Mouse (Mus musculus) liver, postnatal 0 days (tissue): Measurements from ENCODE around the gene Zfp3. TPM values are rescaled to one million over a fixed set of nuclear protein-coding genes. Genes with fewer than 3 reads are reported as not detected.

Experiments used
- ATAC-seq: fragments of 200-750 bp; cut with Nextera tagmentation; 2 replicates; pipeline ENCODE4 v1.8.0; 2017; ENCODE audit warnings: mild to moderate bottlenecking, moderate library complexity
- DNase-seq: peaks from one replicate; pipeline ENCODE4 v3.0.0-alpha.2; 2016
- H3K27ac ChIP-seq: fragments of 300-500 bp; sonication (generic); 2 replicates; pipeline ENCODE4 v1.5.1; 2014; ENCODE audit warnings: antibody characterized with exemption, moderate library complexity, mild to moderate bottlenecking, low read depth
- H3K27me3 ChIP-seq: fragments of 300-500 bp; sonication (generic); 2 replicates; pipeline ENCODE4 v1.6.1; 2014; ENCODE audit warnings: low read length, control low read depth, mixed read lengths; ENCODE audit not compliant: insufficient read depth
- H3K36me3 ChIP-seq: fragments of 300-500 bp; sonication (generic); replicated peaks from 2 replicates; pipeline ENCODE4 v1.6.1; 2014; ENCODE audit warnings: mild to moderate bottlenecking, control low read depth, low read length, moderate library complexity, mixed read lengths; ENCODE audit not compliant: insufficient read depth
- H3K4me1 ChIP-seq: fragments of 300-500 bp; sonication (generic); 2 replicates; pipeline ENCODE4 v1.6.1; 2014; ENCODE audit warnings: antibody characterized with exemption, mild to moderate bottlenecking, control low read depth; ENCODE audit not compliant: insufficient read depth
- H3K4me2 ChIP-seq: fragments of 300-500 bp; sonication (generic); 2 replicates; pipeline ENCODE4 v1.6.1; 2014; ENCODE audit warnings: low read depth, mild to moderate bottlenecking, low read length, moderate library complexity, mixed read lengths
- H3K4me3 ChIP-seq: fragments of 300-500 bp; sonication (generic); 2 replicates; pipeline ENCODE4 v1.5.1; 2014; ENCODE audit warnings: low read depth, low read length
- H3K9ac ChIP-seq: fragments of 300-500 bp; sonication (generic); replicated peaks from 2 replicates; pipeline ENCODE4 v1.6.1; 2014; ENCODE audit warnings: mild to moderate bottlenecking, moderate library complexity
- H3K9me3 ChIP-seq: fragments of 300-500 bp; sonication (generic); 2 replicates; pipeline ENCODE4 v1.6.1; 2016; ENCODE audit warnings: mild to moderate bottlenecking, control low read depth, low read length, mixed read lengths
- CTCF ChIP-seq: sonication (generic); IDR thresholded peaks from 2 replicates; pipeline ENCODE4 v1.5.1; 2016; ENCODE audit warnings: antibody characterized with exemption, low read depth
- EP300 ChIP-seq: IDR thresholded peaks from 2 replicates; pipeline ENCODE4 v1.6.1; 2016; ENCODE audit warnings: antibody characterized with exemption, low read depth, mild to moderate bottlenecking
- WGBS: fragments of 180-500 bp; shearing (Covaris S2); extraction: QIAGEN DNeasy Blood & Tissue Kit; methylation state at CpG from one replicate; pipeline ENCODE4 v1.1.7; 2014; ENCODE audit not compliant: insufficient replicate concordance; 5-methylcytosine and 5-hydroxymethylcytosine counted together
- polyA plus RNA-seq: library from polyadenylated mRNA; unstranded; fragments of >200 nt; fragmentation: Nextera tagmentation; extraction: Ambion mirVana; gene quantifications from 2 replicates; pipeline ENCODE4 v1.2.1, GENCODE M21; 2015

Zfp3 gene
- 1.9 and 2.0 TPM in 2 replicates for polyA plus RNA-seq

DNA sequence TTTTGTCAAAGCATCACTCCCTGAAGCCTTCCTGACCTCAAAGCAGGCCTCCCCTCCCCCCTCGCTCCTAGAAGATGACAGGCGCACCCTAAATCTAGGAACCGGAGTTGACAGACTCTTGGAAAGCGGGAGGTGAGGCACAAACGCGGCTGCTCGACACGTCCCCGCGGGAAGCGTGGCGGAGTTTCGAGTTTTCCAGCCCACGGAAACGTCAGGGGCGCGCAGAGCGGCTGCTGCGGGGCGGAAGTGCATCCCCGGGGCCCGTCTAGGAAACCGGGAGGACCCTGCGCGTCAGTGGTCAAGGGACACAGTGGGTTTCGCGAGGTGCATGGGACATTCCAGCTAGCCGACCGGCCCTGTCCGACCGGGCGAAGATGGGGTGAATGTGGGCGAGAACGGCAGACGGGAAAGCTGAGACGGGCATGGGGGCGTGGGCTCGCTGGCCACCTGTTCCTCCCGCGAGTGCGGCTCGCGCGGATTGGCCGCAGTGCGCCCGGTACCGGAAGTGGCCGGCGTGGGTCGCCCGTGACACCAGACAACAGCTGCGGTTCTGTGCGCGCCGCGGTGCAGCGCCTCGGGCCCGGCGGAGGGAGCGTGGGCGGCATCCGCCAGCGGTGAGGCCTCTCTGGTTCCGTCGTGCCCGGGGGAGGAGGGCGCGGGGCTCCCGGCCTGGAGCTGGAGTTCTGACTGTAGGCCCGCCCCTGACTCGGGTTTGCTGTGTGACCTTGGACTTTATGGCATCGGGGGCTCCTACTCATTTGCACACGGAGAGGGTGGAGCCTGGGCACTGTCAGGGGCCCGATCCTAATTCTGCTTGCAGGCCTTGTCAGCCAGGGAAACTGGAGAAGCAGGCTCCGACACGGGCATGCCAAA lies at the start of gene Zfp3:
Gene Zfp3 (plus strand): TSS at position 274 of the 873 bp plus-strand sequence.
- Histone ChIP-seq H3K4me3 (peak within 1 kb of the TSS; percentile 74), H3K4me1 (peaks cover 12% of the 10 kb centered on the region), H3K9ac (peak within 1 kb of the TSS; percentile 86), H3K9me3 (no peaks in the 10 kb centered on the region), H3K27me3 (no peaks in the 10 kb centered on the region), H3K4me2 (peak within 1 kb of the TSS; percentile 91), H3K27ac (peak within 1 kb of the TSS; percentile 91), H3K36me3 (peaks cover 2% of the 10 kb centered on the region; the same call in 1 of the 2 replicates)
- WGBS = under 1% methylated on average over 77 of the region's 78 CpGs
- no peak for TF ChIP-seq CTCF
- TF ChIP-seq EP300 = no peak
- DNase-seq (peak; percentile 84), ATAC-seq (peak; percentile 90)

DNA sequence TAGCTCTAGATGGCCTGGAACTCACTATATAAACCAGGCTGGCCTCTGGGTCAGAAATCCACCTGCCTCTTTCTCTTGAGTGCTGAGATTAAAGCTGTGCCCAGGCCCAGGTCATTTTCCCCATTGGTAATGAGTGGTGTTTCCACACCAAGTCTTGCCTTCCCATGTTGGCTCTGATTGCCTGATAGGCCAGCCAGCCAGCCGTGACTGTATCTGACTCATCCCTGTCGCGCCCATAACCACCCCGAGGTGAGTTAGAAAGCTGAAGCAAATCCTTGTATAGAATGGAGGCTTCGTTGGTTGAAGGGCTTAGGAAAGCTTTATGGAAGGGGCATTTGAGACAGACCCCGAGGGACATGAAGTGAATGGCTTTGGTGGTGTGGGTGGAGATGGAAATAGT lies 48.2 kb upstream of the Zfp3 start:
- Histone ChIP-seq H3K4me3 (no peak overlapping the region), H3K4me2 (no peak overlapping the region), H3K4me1 (no peaks in the 10 kb centered on the region), H3K27ac (no peak overlapping the region), H3K9me3 (no peaks in the 10 kb centered on the region), H3K27me3 (no peaks in the 10 kb centered on the region), H3K36me3 (peaks cover 28% of the 10 kb centered on the region), H3K9ac (no peak overlapping the region)
- ATAC-seq (no peak), DNase-seq (no peak)
- 73% methylated on average over 6 of the region's 6 CpGs for WGBS
- no peak for TF ChIP-seq EP300
- no peak for TF ChIP-seq CTCF

DNA sequence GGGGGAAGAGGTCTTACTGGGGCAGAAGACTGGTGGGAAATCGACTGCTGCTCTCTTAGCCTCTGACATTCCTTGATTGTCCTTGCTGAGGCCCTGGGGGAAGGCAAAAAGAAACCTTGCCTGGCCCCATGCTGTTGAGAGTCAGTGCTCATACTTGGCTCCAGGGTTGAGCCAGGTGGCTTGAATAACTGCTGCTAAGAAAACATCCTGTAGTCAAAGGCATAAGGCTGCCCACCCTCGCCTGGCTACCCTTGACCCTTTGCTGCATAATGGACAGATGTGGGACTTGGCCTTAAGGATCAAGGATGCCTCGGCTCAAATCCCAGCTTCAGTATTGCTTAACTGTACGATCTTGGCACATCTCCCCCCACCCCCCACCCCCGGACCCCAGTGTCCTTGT lies 45.5 kb upstream of the Zfp3 start:
- Histone ChIP-seq H3K9me3 (no peaks in the 10 kb centered on the region), H3K4me3 (no peak overlapping the region), H3K27ac (no peak overlapping the region), H3K36me3 (peaks cover 21% of the 10 kb centered on the region), H3K27me3 (no peaks in the 10 kb centered on the region), H3K4me2 (no peak overlapping the region), H3K4me1 (no peaks in the 10 kb centered on the region), H3K9ac (no peak overlapping the region)
- WGBS = 58% methylated on average over 5 of the region's 5 CpGs
- DNase-seq (no peak), ATAC-seq (no peak)
- TF ChIP-seq CTCF = no peak
- TF ChIP-seq EP300 = no peak

DNA sequence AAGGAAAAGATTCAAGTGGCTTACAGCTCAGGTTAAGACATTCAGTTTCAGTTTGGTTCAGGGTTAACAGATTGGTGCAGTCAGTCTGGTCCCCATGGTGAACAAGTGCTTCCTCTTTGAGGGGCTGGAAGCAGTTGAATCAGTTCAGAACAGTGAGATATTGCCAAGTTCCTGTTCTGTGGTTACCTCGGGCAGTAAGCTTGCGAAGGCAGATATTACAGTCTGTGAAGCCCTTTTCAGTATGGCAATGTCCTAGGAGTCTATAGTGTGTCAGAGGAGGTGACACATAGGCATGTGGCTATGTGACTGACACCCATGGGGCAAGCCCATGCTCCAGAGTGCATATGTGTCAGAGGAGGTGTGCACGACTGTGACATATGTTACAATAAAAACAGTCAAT lies 43.4 kb upstream of the Zfp3 start:
- H3K9ac ChIP-seq = no peak overlapping the region
- no peaks in the 10 kb centered on the region for H3K9me3 ChIP-seq
- H3K4me2 ChIP-seq = no peak overlapping the region
- no peaks in the 10 kb centered on the region for H3K4me1 ChIP-seq
- H3K36me3 ChIP-seq = peaks cover 36% of the 10 kb centered on the region
- TF ChIP-seq CTCF (no peak), EP300 (no peak)
- no peak for DNase-seq
- H3K4me3 ChIP-seq = no peak overlapping the region
- peak; percentile 73 for ATAC-seq
- WGBS = 36% methylated on average over 3 of the region's 3 CpGs
- no peaks in the 10 kb centered on the region for H3K27me3 ChIP-seq
- H3K27ac ChIP-seq = 0 out of 2 replicates have a peak overlapping the region, but pooled peaks have one; percentile 13

DNA sequence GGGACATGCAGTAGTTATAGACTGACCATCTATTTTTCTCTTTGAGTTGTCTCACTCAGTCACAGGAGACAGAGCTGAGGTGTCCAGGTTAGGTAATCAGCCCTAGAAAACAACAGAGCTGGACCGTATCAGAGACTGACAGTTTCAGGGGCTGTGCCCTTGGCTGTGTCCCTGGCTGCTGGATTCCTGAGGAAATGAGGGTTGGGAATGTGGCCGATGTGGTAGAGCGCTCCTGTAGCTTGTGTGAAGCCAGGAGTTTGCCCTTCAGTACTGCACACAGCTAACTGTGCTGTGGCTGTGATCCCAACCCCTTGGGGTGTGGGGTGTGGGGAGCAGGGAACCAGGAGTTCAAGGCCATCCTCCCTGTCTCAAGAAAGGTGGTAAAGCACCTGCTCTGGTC lies 42.9 kb upstream of the Zfp3 start:
- H3K9me3 ChIP-seq = no peaks in the 10 kb centered on the region
- H3K4me2 ChIP-seq = no peak overlapping the region
- TF ChIP-seq EP300 = no peak
- no peak overlapping the region for H3K9ac ChIP-seq
- WGBS = 90% methylated on average over 3 of the region's 3 CpGs
- DNase-seq (no peak), ATAC-seq (no peak)
- H3K4me1 ChIP-seq = no peaks in the 10 kb centered on the region
- H3K27ac ChIP-seq = no peak overlapping the region
- no peak overlapping the region for H3K4me3 ChIP-seq
- H3K27me3 ChIP-seq = no peaks in the 10 kb centered on the region
- peaks cover 40% of the 10 kb centered on the region for H3K36me3 ChIP-seq

DNA sequence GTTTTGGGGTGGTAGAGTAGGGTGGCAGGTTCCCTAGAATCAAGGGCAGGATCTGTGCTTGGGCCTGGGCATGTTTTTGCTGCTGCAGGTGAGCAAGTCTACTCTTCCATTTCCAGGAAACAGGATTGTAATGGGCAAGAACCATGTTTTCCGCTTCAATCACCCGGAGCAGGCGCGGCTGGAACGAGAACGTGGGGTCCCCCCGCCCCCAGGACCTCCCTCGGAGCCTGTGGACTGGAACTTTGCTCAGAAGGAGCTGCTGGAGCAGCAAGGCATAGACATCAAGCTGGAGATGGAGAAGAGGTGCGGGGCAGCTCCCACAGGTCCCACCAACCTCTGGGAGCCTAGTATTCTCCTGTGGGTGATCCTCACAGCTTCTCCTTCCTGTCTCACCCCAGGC lies 39.3 kb upstream of the Zfp3 start:
- Histone ChIP-seq H3K4me1 (0 out of 2 replicates have a peak, but pooled peaks cover under 1% of the 10 kb centered on the region), H3K36me3 (peaks cover 51% of the 10 kb centered on the region), H3K27ac (no peak overlapping the region), H3K9ac (no peak overlapping the region), H3K4me3 (no peak overlapping the region), H3K4me2 (no peak overlapping the region), H3K27me3 (no peaks in the 10 kb centered on the region), H3K9me3 (no peaks in the 10 kb centered on the region)
- 77% methylated on average over 9 of the region's 9 CpGs for WGBS
- ATAC-seq (no peak), DNase-seq (no peak)
- TF ChIP-seq EP300 (no peak), CTCF (no peak)
